Mouse (Mus musculus) megakaryocyte, embryonic 14.5 days (primary cell): Measurements from ENCODE around the gene Hpse2.

Experiments used
- FLI1 ChIP-seq: IDR thresholded peaks from 2 replicates; pipeline ENCODE4 v1.6.1; 2012; ENCODE audit warnings: low read length, inconsistent platforms, mixed read lengths
- GATA1 ChIP-seq: IDR thresholded peaks from 3 replicates; pipeline ENCODE4 v1.6.1; 2012; ENCODE audit warnings: mixed read lengths, low read length, inconsistent platforms, borderline replicate concordance

- TF ChIP-seq GATA1 = no peak
- TF ChIP-seq FLI1 = no peak
Measured at GRCm38 (mm10) chr19:43415565-43415964, 27.4 kb upstream of the Hpse2 start.
